9 mouse cellular contexts compared by ENCODE assay signal in the genomic region with DNA sequence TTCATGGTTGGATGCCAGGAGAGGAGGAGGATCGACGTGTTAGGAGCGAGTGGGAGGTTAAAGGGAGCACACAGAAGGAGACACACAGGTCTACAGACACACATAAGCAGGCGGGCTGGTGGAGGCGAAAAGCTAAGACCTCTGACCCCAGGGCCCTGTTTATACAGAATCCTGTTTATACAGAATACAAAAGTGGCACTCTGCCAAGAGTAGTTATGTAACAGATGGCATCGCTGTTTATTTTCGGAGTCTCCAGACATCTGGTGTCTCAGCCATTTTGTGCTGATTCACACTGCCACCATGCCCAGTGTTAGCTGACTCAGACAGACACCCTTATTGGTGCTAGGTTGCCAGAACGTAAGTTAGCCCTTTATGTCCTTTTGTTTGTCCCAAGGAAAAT. TPM values are rescaled to one million over a fixed set of nuclear protein-coding genes. Genes with fewer than 3 reads are reported as not detected.
DNase-seq lines count a peak whose midpoint lies in the region; ATAC-seq and TF ChIP-seq lines count a peak whose summit lies in the region.
"Had no signal": no experiment of that assay in that cellular context is flagged by ENCODE, and none has a peak within 500 bp of the region (broad histone marks: within the 10 kb centered on the region; RNA-seq: fewer than 3 reads in every experiment).

No protein-coding gene starts in this region.

- H3K9me3 ChIP-seq in embryonic facial prominence, embryonic 11.5 days (replicated peaks; ENCODE audit: control insufficient read depth, low read length): no peaks in the 10 kb centered on the region
- H3K9me3 ChIP-seq in embryonic facial prominence, embryonic 10.5 days: no peaks in the 10 kb centered on the region
- H3K9me3 ChIP-seq in stomach, embryonic 15.5 days: no peaks in the 10 kb centered on the region
- H3K9me3 ChIP-seq in stomach, postnatal 0 days (ENCODE audit: control insufficient read depth, low read length): no peaks in the 10 kb centered on the region
- no peaks in the 10 kb centered on the region for H3K9me3 ChIP-seq in hindbrain, embryonic 14.5 days (ENCODE audit: control insufficient read depth, low read length)
- no peaks in the 10 kb centered on the region for H3K9me3 ChIP-seq in lung, embryonic 14.5 days (ENCODE audit: low read depth, low read length)
- H3K9me3 ChIP-seq: limb, embryonic 15.5 days had no signal

- 60% methylated on average over 8 of the region's 8 CpGs for WGBS in embryonic facial prominence, embryonic 11.5 days
- WGBS in embryonic facial prominence, embryonic 10.5 days: 68% methylated on average over 8 of the region's 8 CpGs
- WGBS in stomach, embryonic 15.5 days: 47% methylated on average over 8 of the region's 8 CpGs
- WGBS in stomach, postnatal 0 days: 51% methylated on average over 8 of the region's 8 CpGs
- WGBS in hindbrain, embryonic 14.5 days: 36% methylated on average over 8 of the region's 8 CpGs
- 38% methylated on average over 8 of the region's 8 CpGs for WGBS in lung, embryonic 14.5 days

- H3K4me1 ChIP-seq in embryonic facial prominence, embryonic 11.5 days (ENCODE audit: control insufficient read depth, insufficient read depth, low read length): no peaks in the 10 kb centered on the region
- no peaks in the 10 kb centered on the region for H3K4me1 ChIP-seq in embryonic facial prominence, embryonic 10.5 days
- 0 out of 2 replicates have a peak, but pooled peaks cover 4% of the 10 kb centered on the region for H3K4me1 ChIP-seq in stomach, embryonic 15.5 days
- H3K4me1 ChIP-seq in stomach, postnatal 0 days (replicated peaks; ENCODE audit: control insufficient read depth, insufficient read depth): no peaks in the 10 kb centered on the region
- no peaks in the 10 kb centered on the region for H3K4me1 ChIP-seq in hindbrain, embryonic 14.5 days (replicated peaks; ENCODE audit: control insufficient read depth, insufficient read depth, low read length)
- no peaks in the 10 kb centered on the region for H3K4me1 ChIP-seq in lung, embryonic 14.5 days (ENCODE audit: insufficient read depth)
- H3K4me1 ChIP-seq: limb, embryonic 15.5 days had no signal

- no peak for TF ChIP-seq EP300 in stomach, postnatal 0 days (optimal IDR thresholded peaks at IDR 0.05)

- H3K27me3 ChIP-seq in embryonic facial prominence, embryonic 11.5 days (ENCODE audit: control insufficient read depth, insufficient read depth, low read length): no peaks in the 10 kb centered on the region
- no peaks in the 10 kb centered on the region for H3K27me3 ChIP-seq in embryonic facial prominence, embryonic 10.5 days (replicated peaks; ENCODE audit: low read depth, poor library complexity, severe bottlenecking)
- H3K27me3 ChIP-seq in stomach, embryonic 15.5 days (replicated peaks): no peaks in the 10 kb centered on the region
- no peaks in the 10 kb centered on the region for H3K27me3 ChIP-seq in stomach, postnatal 0 days (ENCODE audit: control insufficient read depth, insufficient read depth, low read length)
- no peaks in the 10 kb centered on the region for H3K27me3 ChIP-seq in hindbrain, embryonic 14.5 days (ENCODE audit: control insufficient read depth, insufficient read depth, low read length)
- no peaks in the 10 kb centered on the region for H3K27me3 ChIP-seq in lung, embryonic 14.5 days (ENCODE audit: insufficient read depth, low read length)
- H3K27me3 ChIP-seq: limb, embryonic 15.5 days had no signal

- H3K9ac ChIP-seq in embryonic facial prominence, embryonic 11.5 days (replicated peaks; ENCODE audit: low read length): no peak overlapping the region
- H3K9ac ChIP-seq in stomach, embryonic 15.5 days: no peak overlapping the region
- H3K9ac ChIP-seq in stomach, postnatal 0 days (ENCODE audit: low read length): no peak overlapping the region
- H3K9ac ChIP-seq in hindbrain, embryonic 14.5 days: no peak overlapping the region
- no peak overlapping the region for H3K9ac ChIP-seq in lung, embryonic 14.5 days
- H3K9ac ChIP-seq: limb, embryonic 15.5 days had no signal

- no peak overlapping the region for H3K27ac ChIP-seq in embryonic facial prominence, embryonic 11.5 days (replicated peaks; ENCODE audit: low read depth, low read length)
- no peak overlapping the region for H3K27ac ChIP-seq in embryonic facial prominence, embryonic 10.5 days (replicated peaks)
- no peak overlapping the region for H3K27ac ChIP-seq in stomach, embryonic 15.5 days
- no peak overlapping the region for H3K27ac ChIP-seq in stomach, postnatal 0 days (replicated peaks)
- H3K27ac ChIP-seq in hindbrain, embryonic 14.5 days: no peak overlapping the region
- H3K27ac ChIP-seq in lung, embryonic 14.5 days (ENCODE audit: low read depth): no peak overlapping the region
- H3K27ac ChIP-seq: limb, embryonic 15.5 days had no signal

- DNase-seq in embryonic facial prominence, embryonic 11.5 days (ENCODE audit: low spot score): peak; percentile 26
- DNase-seq in embryonic facial prominence, embryonic 10.5 days (ENCODE audit: low spot score): no peak
- DNase-seq in stomach, postnatal 0 days (ENCODE audit: low spot score): no peak
- peak; percentile 70 for DNase-seq in hindbrain, embryonic 14.5 days (ENCODE audit: low spot score)
- DNase-seq in lung, embryonic 14.5 days: peak; percentile 82
- no peak for DNase-seq in thymus, postnatal 14 days
- no peak for DNase-seq in urinary bladder, adult 18-20 months (ENCODE audit: low spot score in 2 of 2)

- H3K4me2 ChIP-seq in embryonic facial prominence, embryonic 11.5 days (ENCODE audit: low read depth, low read length): no peak overlapping the region
- no peak overlapping the region for H3K4me2 ChIP-seq in stomach, embryonic 15.5 days
- H3K4me2 ChIP-seq in stomach, postnatal 0 days (replicated peaks; ENCODE audit: low read depth): no peak overlapping the region
- H3K4me2 ChIP-seq in hindbrain, embryonic 14.5 days (replicated peaks): no peak overlapping the region
- no peak overlapping the region for H3K4me2 ChIP-seq in lung, embryonic 14.5 days
- H3K4me2 ChIP-seq: limb, embryonic 15.5 days had no signal

- H3K4me3 ChIP-seq in embryonic facial prominence, embryonic 11.5 days (ENCODE audit: low read depth, low read length): no peak overlapping the region
- H3K4me3 ChIP-seq in embryonic facial prominence, embryonic 10.5 days: no peak overlapping the region
- H3K4me3 ChIP-seq in stomach, embryonic 15.5 days (replicated peaks): no peak overlapping the region
- H3K4me3 ChIP-seq in stomach, postnatal 0 days (ENCODE audit: low read depth, low read length): no peak overlapping the region
- H3K4me3 ChIP-seq in hindbrain, embryonic 14.5 days (replicated peaks; ENCODE audit: low read length): no peak overlapping the region
- H3K4me3 ChIP-seq in lung, embryonic 14.5 days (ENCODE audit: low read depth, low read length): no peak overlapping the region
- H3K4me3 ChIP-seq: limb, embryonic 15.5 days had no signal

- no peaks in the 10 kb centered on the region for H3K36me3 ChIP-seq in embryonic facial prominence, embryonic 11.5 days (replicated peaks; ENCODE audit: control insufficient read depth, insufficient read depth, low read depth, low read length)
- no peaks in the 10 kb centered on the region for H3K36me3 ChIP-seq in embryonic facial prominence, embryonic 10.5 days (replicated peaks)
- no peaks in the 10 kb centered on the region for H3K36me3 ChIP-seq in stomach, embryonic 15.5 days
- H3K36me3 ChIP-seq in stomach, postnatal 0 days (ENCODE audit: control insufficient read depth, insufficient read depth, low read length): no peaks in the 10 kb centered on the region
- no peaks in the 10 kb centered on the region for H3K36me3 ChIP-seq in hindbrain, embryonic 14.5 days (replicated peaks; ENCODE audit: control insufficient read depth, insufficient read depth)
- no peaks in the 10 kb centered on the region for H3K36me3 ChIP-seq in lung, embryonic 14.5 days (ENCODE audit: insufficient read depth)
- H3K36me3 ChIP-seq: limb, embryonic 15.5 days had no signal

- TF ChIP-seq CTCF in stomach, postnatal 0 days (IDR thresholded peaks at IDR 0.05; ENCODE audit: low read depth): no peak
- no peak for TF ChIP-seq CTCF in lung, embryonic 14.5 days (IDR thresholded peaks at IDR 0.05; ENCODE audit: low read depth)

- ATAC-seq in embryonic facial prominence, embryonic 11.5 days (replicated peaks; ENCODE audit: insufficient number of reproducible peaks, low FRiP score, low TSS enrichment, low read depth): no peak; the same call in 1 of the 2 replicates
- peak; percentile 27; the same call in 1 of the 2 replicates for ATAC-seq in stomach, embryonic 15.5 days (ENCODE audit: insufficient read depth, low FRiP score, low read depth)
- ATAC-seq in stomach, postnatal 0 days (ENCODE audit: low FRiP score, low TSS enrichment): no peak
- ATAC-seq in hindbrain, embryonic 14.5 days (ENCODE audit: low FRiP score): peak; percentile 53; the same call in 1 of the 2 replicates
- ATAC-seq in lung, embryonic 14.5 days (ENCODE audit: insufficient read depth): no peak; the same call in 1 of the 2 replicates

RNA-seq across cellular contexts. Expression of gene Dock8, which starts 18.0 kb away (rescaled TPM):
- polyA plus RNA-seq in embryonic facial prominence, embryonic 11.5 days (2014; fragmentation: Nextera tagmentation; extraction: Ambion mirVana): 2.1 and 5.1 TPM in 2 replicates
- 1.3 and 2.3 TPM in 2 replicates for polyA plus RNA-seq in embryonic facial prominence, embryonic 10.5 days (2016; fragmentation: Nextera tagmentation; extraction: Ambion mirVana)
- 6.0 and 6.9 TPM in 2 replicates for polyA plus RNA-seq in stomach, embryonic 15.5 days (2015; fragmentation: Nextera tagmentation; extraction: Ambion mirVana)
- polyA plus RNA-seq in stomach, postnatal 0 days (2015; fragmentation: Nextera tagmentation; extraction: Ambion mirVana): 3.3 and 3.4 TPM in 2 replicates
- polyA plus RNA-seq in hindbrain, embryonic 14.5 days (2014; fragmentation: Nextera tagmentation; extraction: Ambion mirVana): 0.74 and 1.8 TPM in 2 replicates
- 3.4 and 4.4 TPM in 2 replicates for polyA plus RNA-seq in lung, embryonic 14.5 days (2014; fragmentation: Nextera tagmentation; extraction: Ambion mirVana)

RNA-seq across cellular contexts. Expression of gene Cbwd1, which starts 19.9 kb away (rescaled TPM):
- 19.9 and 22.5 TPM in 2 replicates for polyA plus RNA-seq in embryonic facial prominence, embryonic 11.5 days (2014; fragmentation: Nextera tagmentation; extraction: Ambion mirVana)
- 23.6 and 24.4 TPM in 2 replicates for polyA plus RNA-seq in embryonic facial prominence, embryonic 10.5 days (2016; fragmentation: Nextera tagmentation; extraction: Ambion mirVana)
- 17.8 and 19.9 TPM in 2 replicates for polyA plus RNA-seq in stomach, embryonic 15.5 days (2015; fragmentation: Nextera tagmentation; extraction: Ambion mirVana)
- 12.1 and 12.8 TPM in 2 replicates for polyA plus RNA-seq in stomach, postnatal 0 days (2015; fragmentation: Nextera tagmentation; extraction: Ambion mirVana)
- polyA plus RNA-seq in hindbrain, embryonic 14.5 days (2014; fragmentation: Nextera tagmentation; extraction: Ambion mirVana): 11.4 and 12.7 TPM in 2 replicates
- polyA plus RNA-seq in lung, embryonic 14.5 days (2014; fragmentation: Nextera tagmentation; extraction: Ambion mirVana): 20.0 and 21.5 TPM in 2 replicates

Comparison
In these comparisons a context has a peak if more than half of its experiments do, and no peak if none do; other contexts are left out.
1. ATAC-seq: peak in stomach, embryonic 15.5 days (single experiment) and hindbrain, embryonic 14.5 days (single experiment); none in embryonic facial prominence, embryonic 11.5 days (single experiment), stomach, postnatal 0 days (single experiment) and lung, embryonic 14.5 days (single experiment).
2. DNase-seq: peak in embryonic facial prominence, embryonic 11.5 days (single experiment), hindbrain, embryonic 14.5 days (single experiment) and lung, embryonic 14.5 days (single experiment); none in embryonic facial prominence, embryonic 10.5 days (single experiment), stomach, postnatal 0 days (single experiment), thymus, postnatal 14 days (single experiment) and urinary bladder, adult 18-20 months (0 of 2).